Mouse (Mus musculus): ENCODE results near the gene Hps3. TPM values are rescaled to one million over a fixed set of nuclear protein-coding genes. Genes with fewer than 3 reads are reported as not detected.
A peak's percentile ranks its signal among the peaks of the same experiment; 100 is the strongest.

Hps3 gene
- total and polyA plus RNA-seq, 2 experiments from 2014 or later = 9.4 to 11.0 TPM

GRCm38 (mm10) chr3:19990031-19990430, 45.1 kb downstream of the Hps3 start:
- Histone ChIP-seq H3K36me3 (replicated peaks; ENCODE audit: control insufficient read depth, insufficient read depth, low read length) (no peaks in the 10 kb centered on the region), H3K9ac (replicated peaks; ENCODE audit: low read depth, low read length) (no peak overlapping the region), H3K4me1 (ENCODE audit: control insufficient read depth, insufficient read depth) (no peaks in the 10 kb centered on the region), H3K4me2 (ENCODE audit: low read depth, low read length) (no peak overlapping the region), H3K4me3 (ENCODE audit: low read depth, low read length) (no peak overlapping the region), H3K27ac (ENCODE audit: low read depth) (no peak overlapping the region), H3K9me3 (replicated peaks; ENCODE audit: control insufficient read depth, low read length) (no peaks in the 10 kb centered on the region), H3K27me3 (ENCODE audit: control insufficient read depth, insufficient read depth, low read length) (no peaks in the 10 kb centered on the region)
- ATAC-seq (ENCODE audit: insufficient read depth, low read depth) = no peak
- 84% methylated on average over 3 of the region's 3 CpGs for WGBS
- DNase-seq (ENCODE audit: low spot score) = no peak
- no peak for TF ChIP-seq EP300 (IDR thresholded peaks at IDR 0.05; ENCODE audit: low read depth)
- TF ChIP-seq CTCF (IDR thresholded peaks at IDR 0.05; ENCODE audit: low read depth) = no peak

GRCm38 (mm10) chr3:19986123-19986522, 49.0 kb downstream of the Hps3 start:
- no peak for DNase-seq (ENCODE audit: low spot score)
- no peak overlapping the region for H3K4me3 ChIP-seq (ENCODE audit: low read depth, low read length)
- H3K27me3 ChIP-seq (ENCODE audit: control insufficient read depth, insufficient read depth, low read length) = no peaks in the 10 kb centered on the region
- no peaks in the 10 kb centered on the region for H3K9me3 ChIP-seq (replicated peaks; ENCODE audit: control insufficient read depth, low read length)
- no peak overlapping the region for H3K27ac ChIP-seq (ENCODE audit: low read depth)
- no peak for TF ChIP-seq EP300 (IDR thresholded peaks at IDR 0.05; ENCODE audit: low read depth)
- no peak for TF ChIP-seq CTCF (IDR thresholded peaks at IDR 0.05; ENCODE audit: low read depth)
- no peak for ATAC-seq (ENCODE audit: insufficient read depth, low read depth)
- H3K4me2 ChIP-seq (ENCODE audit: low read depth, low read length) = no peak overlapping the region
- H3K4me1 ChIP-seq (ENCODE audit: control insufficient read depth, insufficient read depth) = no peaks in the 10 kb centered on the region
- no peaks in the 10 kb centered on the region for H3K36me3 ChIP-seq (replicated peaks; ENCODE audit: control insufficient read depth, insufficient read depth, low read length)
- H3K9ac ChIP-seq (replicated peaks; ENCODE audit: low read depth, low read length) = no peak overlapping the region
- 49% methylated on average over 3 of the region's 3 CpGs for WGBS

GRCm38 (mm10) chr3:19982846-19983245, 52.3 kb downstream of the Hps3 start:
- H3K27me3 ChIP-seq (ENCODE audit: control insufficient read depth, insufficient read depth, low read length) = no peaks in the 10 kb centered on the region
- H3K4me1 ChIP-seq (ENCODE audit: control insufficient read depth, insufficient read depth) = no peaks in the 10 kb centered on the region
- ATAC-seq (ENCODE audit: insufficient read depth, low read depth) (no peak), DNase-seq (ENCODE audit: low spot score) (no peak)
- H3K9me3 ChIP-seq (replicated peaks; ENCODE audit: control insufficient read depth, low read length) = no peaks in the 10 kb centered on the region
- H3K4me3 ChIP-seq (ENCODE audit: low read depth, low read length) = no peak overlapping the region
- no peaks in the 10 kb centered on the region for H3K36me3 ChIP-seq (replicated peaks; ENCODE audit: control insufficient read depth, insufficient read depth, low read length)
- H3K4me2 ChIP-seq (ENCODE audit: low read depth, low read length) = no peak overlapping the region
- TF ChIP-seq CTCF (IDR thresholded peaks at IDR 0.05; ENCODE audit: low read depth) (no peak), EP300 (IDR thresholded peaks at IDR 0.05; ENCODE audit: low read depth) (no peak)
- no peak overlapping the region for H3K27ac ChIP-seq (ENCODE audit: low read depth)
- no peak overlapping the region for H3K9ac ChIP-seq (replicated peaks; ENCODE audit: low read depth, low read length)

- TF ChIP-seq CTCF (IDR thresholded peaks at IDR 0.05; ENCODE audit: low read depth) (no peak), EP300 (IDR thresholded peaks at IDR 0.05; ENCODE audit: low read depth) (no peak)
- Histone ChIP-seq H3K4me1 (ENCODE audit: control insufficient read depth, insufficient read depth) (no peaks in the 10 kb centered on the region), H3K4me2 (ENCODE audit: low read depth, low read length) (no peak overlapping the region), H3K27me3 (ENCODE audit: control insufficient read depth, insufficient read depth, low read length) (no peaks in the 10 kb centered on the region), H3K36me3 (replicated peaks; ENCODE audit: control insufficient read depth, insufficient read depth, low read length) (no peaks in the 10 kb centered on the region), H3K9me3 (replicated peaks; ENCODE audit: control insufficient read depth, low read length) (no peaks in the 10 kb centered on the region), H3K9ac (replicated peaks; ENCODE audit: low read depth, low read length) (no peak overlapping the region), H3K4me3 (ENCODE audit: low read depth, low read length) (no peak overlapping the region), H3K27ac (ENCODE audit: low read depth) (no peak overlapping the region)
- DNase-seq (ENCODE audit: low spot score) (no peak), ATAC-seq (ENCODE audit: insufficient read depth, low read depth) (no peak)
- 89% methylated on average over 2 of the region's 2 CpGs for WGBS
These were observed 54.0 kb downstream of the Hps3 start for GRCm38 (mm10) chr3:19981156-19981555.

GRCm38 (mm10) chr3:19978474-19978873, 56.6 kb downstream of the Hps3 start:
- ATAC-seq (ENCODE audit: insufficient read depth, low read depth) = peak; percentile 63; the same call in 1 of the 2 replicates
- no peak overlapping the region for H3K4me3 ChIP-seq (ENCODE audit: low read depth, low read length)
- no peaks in the 10 kb centered on the region for H3K27me3 ChIP-seq (ENCODE audit: control insufficient read depth, insufficient read depth, low read length)
- no peak overlapping the region for H3K9ac ChIP-seq (replicated peaks; ENCODE audit: low read depth, low read length)
- H3K36me3 ChIP-seq (replicated peaks; ENCODE audit: control insufficient read depth, insufficient read depth, low read length) = no peaks in the 10 kb centered on the region
- TF ChIP-seq EP300 (IDR thresholded peaks at IDR 0.05; ENCODE audit: low read depth) (no peak), CTCF (IDR thresholded peaks at IDR 0.05; ENCODE audit: low read depth) (no peak)
- no peaks in the 10 kb centered on the region for H3K4me1 ChIP-seq (ENCODE audit: control insufficient read depth, insufficient read depth)
- 48% methylated on average over 4 of the region's 4 CpGs for WGBS
- H3K4me2 ChIP-seq (ENCODE audit: low read depth, low read length) = no peak overlapping the region
- H3K9me3 ChIP-seq (replicated peaks; ENCODE audit: control insufficient read depth, low read length) = no peaks in the 10 kb centered on the region
- H3K27ac ChIP-seq (ENCODE audit: low read depth) = no peak overlapping the region
- peak; percentile 51 for DNase-seq (ENCODE audit: low spot score)

GRCm38 (mm10) chr3:19966072-19966471, 69.0 kb downstream of the Hps3 start:
- H3K4me3 ChIP-seq (ENCODE audit: low read depth, low read length) = no peak overlapping the region
- no peak overlapping the region for H3K4me2 ChIP-seq (ENCODE audit: low read depth, low read length)
- WGBS = 39% methylated on average over 4 of the region's 4 CpGs
- TF ChIP-seq EP300 (IDR thresholded peaks at IDR 0.05; ENCODE audit: low read depth) (no peak), CTCF (IDR thresholded peaks at IDR 0.05; ENCODE audit: low read depth) (no peak)
- no peaks in the 10 kb centered on the region for H3K9me3 ChIP-seq (replicated peaks; ENCODE audit: control insufficient read depth, low read length)
- H3K36me3 ChIP-seq (replicated peaks; ENCODE audit: control insufficient read depth, insufficient read depth, low read length) = no peaks in the 10 kb centered on the region
- no peak overlapping the region; the same call in 1 of the 2 replicates for H3K27ac ChIP-seq (ENCODE audit: low read depth)
- no peak for DNase-seq (ENCODE audit: low spot score)
- no peak overlapping the region for H3K9ac ChIP-seq (replicated peaks; ENCODE audit: low read depth, low read length)
- no peaks in the 10 kb centered on the region for H3K27me3 ChIP-seq (ENCODE audit: control insufficient read depth, insufficient read depth, low read length)
- ATAC-seq (ENCODE audit: insufficient read depth, low read depth) = peak; percentile 69
- H3K4me1 ChIP-seq (ENCODE audit: control insufficient read depth, insufficient read depth) = peaks cover 10% of the 10 kb centered on the region; the same call in 1 of the 2 replicates

Data from heart, postnatal 0 days (tissue).